In the genomic region with DNA sequence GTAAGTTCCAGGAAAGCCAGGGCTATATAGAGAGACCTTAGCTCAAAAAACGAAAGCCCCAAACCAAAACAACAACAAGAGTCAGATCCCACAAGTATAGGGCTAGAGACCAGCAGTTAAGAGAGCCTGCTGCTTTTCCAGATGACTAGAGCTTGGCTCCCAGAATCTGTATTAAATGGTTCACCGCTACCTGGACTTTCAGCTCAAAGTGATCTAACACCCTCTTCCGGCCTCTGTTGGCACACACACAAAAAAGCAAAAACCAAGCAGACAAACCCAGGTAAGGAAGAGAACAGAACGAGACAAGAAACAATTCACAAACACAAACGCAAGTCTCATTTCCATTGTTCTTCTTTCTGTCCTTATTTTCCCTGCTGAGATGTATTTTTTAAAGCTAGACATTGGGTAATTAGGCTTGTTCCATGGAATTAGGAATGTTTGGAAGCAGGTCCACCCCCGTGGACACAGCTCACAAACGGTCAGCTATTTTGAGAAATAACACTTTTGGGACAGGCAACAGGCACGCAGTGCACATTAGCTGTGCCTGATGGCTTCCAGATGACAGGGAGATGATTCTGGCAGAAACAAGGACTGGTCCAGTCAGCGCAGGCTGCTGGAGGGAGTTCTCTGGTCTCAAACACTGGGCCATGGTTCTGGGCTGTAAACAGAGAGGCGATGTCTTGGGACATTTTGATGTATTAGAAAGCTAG, we compare ENCODE assay signal across 8 mouse cellular contexts. TPM values are rescaled to one million over a fixed set of nuclear protein-coding genes. Genes with fewer than 3 reads are reported as not detected.
DNase-seq lines count a peak whose midpoint lies in the region; ATAC-seq and TF ChIP-seq lines count a peak whose summit lies in the region.
"Had no signal": no experiment of that assay in that cellular context is flagged by ENCODE, and none has a peak within 500 bp of the region (broad histone marks: within the 10 kb centered on the region; RNA-seq: fewer than 3 reads in every experiment).

No protein-coding gene starts in this region.

- H3K27ac ChIP-seq in gastrocnemius, adult 2 months, result peak overlapping the region; percentile 68
- H3K27ac ChIP-seq in heart, embryonic 14.5 days (replicated peaks in 1 of 2; ENCODE audit: control insufficient read depth in 1 of 2, insufficient read depth in 1 of 2, low read depth in 2 of 2, low read length in 2 of 2), result peak overlapping the region; percentile 7 to 55; a peak in 3 of 4 replicates
- H3K27ac ChIP-seq: macrophage had no signal

- TF ChIP-seq CTCF in gastrocnemius, adult 2 months (IDR thresholded peaks at IDR 0.05), result no peak

- H3K9me3 ChIP-seq in heart, embryonic 14.5 days (ENCODE audit: control insufficient read depth, low read length), result no peaks in the 10 kb centered on the region

- peak; percentile 71 for DNase-seq in gastrocnemius, adult 2 months
- DNase-seq in kidney, postnatal 36 days, result peak; percentile 51 to 62
- peak; percentile 61 for DNase-seq in mesoderm, embryonic 11.5 days (ENCODE audit: low read depth, low spot score)
- DNase-seq in adrenal gland, adult (ENCODE audit: inconsistent age in 2 of 2, low spot score in 1 of 2), result no peak
- no peak for DNase-seq in cerebellum, adult 11 months

- no peaks in the 10 kb centered on the region for H3K36me3 ChIP-seq in heart, embryonic 14.5 days (ENCODE audit: control insufficient read depth, insufficient read depth, low read length)

- intact Hi-C loops in gastrocnemius, adult 2 months (cut with DNase I), result no loop called here

- H3K27me3 ChIP-seq in heart, embryonic 14.5 days (ENCODE audit: control insufficient read depth, insufficient read depth, low read length), result no peaks in the 10 kb centered on the region

- no peak overlapping the region for H3K4me3 ChIP-seq in gastrocnemius, adult 2 months
- H3K4me3 ChIP-seq in heart, embryonic 14.5 days (ENCODE audit: control insufficient read depth in 1 of 2, insufficient read depth in 1 of 2, low read depth in 1 of 2, low read length in 2 of 2), result no peak overlapping the region

- WGBS in heart, embryonic 14.5 days, result 49% methylated on average over 10 of the region's 10 CpGs

- no peak overlapping the region for H3K9ac ChIP-seq in heart, embryonic 14.5 days (ENCODE audit: low read length)

- H3K4me1 ChIP-seq in heart, embryonic 14.5 days (ENCODE audit: control insufficient read depth in 2 of 2, insufficient read depth in 2 of 2, low read length in 2 of 2), result peaks cover 8 to 13% of the 10 kb centered on the region in 2 experiments; a peak in 3 of 4 replicates

- no peak overlapping the region for H3K4me2 ChIP-seq in heart, embryonic 14.5 days (ENCODE audit: low read length)

- ATAC-seq in heart, embryonic 14.5 days (ENCODE audit: insufficient number of reproducible peaks, insufficient read depth, low FRiP score, low read depth), result 0 out of 2 replicates have a peak, but pooled peaks have one; percentile 14
- no peak for ATAC-seq in megakaryocyte-erythroid progenitor cell, adult 5-6 weeks (replicated peaks; ENCODE audit: low FRiP score, low TSS enrichment, poor library complexity, severe bottlenecking)

RNA-seq across cellular contexts. Expression of a gene that starts 33.9 kb away (rescaled TPM):
- total RNA-seq in gastrocnemius, adult 2 months (2021), result not detected
- not detected in 2 replicates for polyA plus RNA-seq in heart, embryonic 14.5 days (2014; fragmentation: Nextera tagmentation; extraction: Ambion mirVana)
- not detected in 2 replicates for total RNA-seq in megakaryocyte-erythroid progenitor cell, adult 5-6 weeks (2014; fragmentation: Nextera tagmentation)
- not detected in 2 replicates for total RNA-seq in megakaryocyte-erythroid progenitor cell, adult 5-6 weeks (2017)
- polyA plus RNA-seq: macrophage had no signal

Comparison
In these comparisons a context has a peak if more than half of its experiments do, and no peak if none do; other contexts are left out.
1. DNase-seq: peak in gastrocnemius, adult 2 months (single experiment), kidney, postnatal 36 days (2 of 2) and mesoderm, embryonic 11.5 days (single experiment); none in adrenal gland, adult (0 of 2) and cerebellum, adult 11 months (single experiment).